In the genomic region with DNA sequence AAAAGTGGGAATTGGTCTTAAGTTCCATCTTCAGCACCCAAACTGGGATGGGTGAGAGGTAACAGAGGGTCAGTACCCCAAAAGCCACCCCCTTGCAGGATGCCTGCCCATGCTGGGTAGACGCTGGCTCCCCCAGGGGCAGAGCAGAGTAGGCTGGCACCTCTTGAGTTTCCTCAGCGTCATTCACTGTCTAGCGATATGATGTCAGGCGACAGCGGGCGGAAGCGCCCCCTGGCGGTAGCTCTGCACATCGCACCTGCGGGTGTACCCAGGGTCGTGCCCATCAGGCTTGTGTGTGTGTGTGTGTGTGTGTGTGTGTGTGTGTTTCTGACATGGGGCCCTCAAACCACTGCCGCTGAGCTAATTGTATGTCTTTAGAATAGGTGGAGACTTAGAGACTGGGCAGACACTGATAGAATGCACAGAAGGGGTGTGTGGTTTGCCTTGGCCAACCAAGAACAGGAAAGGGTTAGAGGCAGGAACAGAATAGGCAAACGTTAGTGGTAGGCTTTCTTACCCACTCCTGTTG, we compare ENCODE assay signal across 9 mouse cellular contexts. TPM values are rescaled to one million over a fixed set of nuclear protein-coding genes. Genes with fewer than 3 reads are reported as not detected.
A peak's percentile ranks its signal among the peaks of the same experiment; 100 is the strongest.
DNase-seq lines count a peak whose midpoint lies in the region; ATAC-seq and TF ChIP-seq lines count a peak whose summit lies in the region.
"Had no signal": no experiment of that assay in that cellular context is flagged by ENCODE, and none has a peak within 500 bp of the region (broad histone marks: within the 10 kb centered on the region; RNA-seq: fewer than 3 reads in every experiment).

No protein-coding gene starts in this region.

- WGBS in kidney, adult 2 months = 2% methylated on average over 13 of the region's 13 CpGs
- WGBS in liver, adult 2 months = under 1% methylated on average over 13 of the region's 13 CpGs
- WGBS in stomach, embryonic 15.5 days = 2% methylated on average over 13 of the region's 13 CpGs

- peak; percentile 83 for ATAC-seq in granulocyte monocyte progenitor cell, adult 5-6 weeks (replicated peaks; ENCODE audit: poor library complexity, severe bottlenecking)
- peak; percentile 72 for ATAC-seq in monocyte, adult 5-6 weeks (replicated peaks; ENCODE audit: insufficient number of reproducible peaks, low FRiP score, low TSS enrichment, poor library complexity, severe bottlenecking)
- ATAC-seq in stomach, embryonic 15.5 days (ENCODE audit: insufficient read depth, low FRiP score, low read depth) = peak; percentile 25; the same call in 1 of the 2 replicates

- no peaks in the 10 kb centered on the region for H3K79me2 ChIP-seq in liver, adult 2 months (ENCODE audit: control insufficient read depth, insufficient read depth, low read length)

- DNase-seq in A20 (ENCODE audit: low read depth, low spot score) = peak; percentile 91
- peak; percentile 84 to 88 for DNase-seq in adrenal gland, adult 18-20 months (ENCODE audit: low spot score in 2 of 2)
- DNase-seq in embryo, embryonic 11.5 days (ENCODE audit: low read depth, low spot score) = peak; percentile 65
- peak; percentile 84 for DNase-seq in kidney, adult 2 months
- no peak for DNase-seq in liver, adult 2 months (ENCODE audit: extremely low read depth, low read depth, low spot score)

- no peak overlapping the region for H3K27ac ChIP-seq in kidney, adult 2 months (ENCODE audit: insufficient read depth, low read depth, low read length)
- no peak overlapping the region for H3K27ac ChIP-seq in liver, adult 2 months (replicated peaks; ENCODE audit: insufficient read depth, low read depth, low read length)
- no peak overlapping the region for H3K27ac ChIP-seq in stomach, embryonic 15.5 days

- no peak overlapping the region for H3K4me2 ChIP-seq in stomach, embryonic 15.5 days

- no peaks in the 10 kb centered on the region for H3K36me3 ChIP-seq in kidney, adult 2 months (ENCODE audit: control insufficient read depth, insufficient read depth, low read length)
- no peaks in the 10 kb centered on the region for H3K36me3 ChIP-seq in liver, adult 2 months (ENCODE audit: control insufficient read depth, insufficient read depth, low read length)
- H3K36me3 ChIP-seq in stomach, embryonic 15.5 days = no peaks in the 10 kb centered on the region

- no peaks in the 10 kb centered on the region for H3K9me3 ChIP-seq in stomach, embryonic 15.5 days

- TF ChIP-seq POLR2A in kidney, adult 2 months (IDR thresholded peaks at IDR 0.05; ENCODE audit: low read depth, low read length) = no peak
- TF ChIP-seq POLR2A in liver, adult 2 months (IDR thresholded peaks at IDR 0.05; ENCODE audit: extremely low read depth, insufficient read depth, low read length) = no peak

- no peaks in the 10 kb centered on the region for H3K27me3 ChIP-seq in kidney, adult 2 months (replicated peaks; ENCODE audit: control insufficient read depth, insufficient read depth, low read length)
- no peaks in the 10 kb centered on the region for H3K27me3 ChIP-seq in liver, adult 2 months (ENCODE audit: control insufficient read depth, insufficient read depth, low read length)
- no peaks in the 10 kb centered on the region for H3K27me3 ChIP-seq in stomach, embryonic 15.5 days (replicated peaks)

- no peaks in the 10 kb centered on the region; the same call in 1 of the 2 replicates for H3K4me1 ChIP-seq in kidney, adult 2 months (ENCODE audit: control insufficient read depth, insufficient read depth, low read length)
- H3K4me1 ChIP-seq in liver, adult 2 months (ENCODE audit: control insufficient read depth, insufficient read depth, low read length) = no peaks in the 10 kb centered on the region
- H3K4me1 ChIP-seq in stomach, embryonic 15.5 days = no peaks in the 10 kb centered on the region

- TF ChIP-seq CTCF in kidney, adult 2 months (conservative IDR thresholded peaks at IDR 0.05; ENCODE audit: insufficient read depth, insufficient read length, low read depth, low read length) = peak; percentile 88
- TF ChIP-seq CTCF in liver, adult 2 months (IDR thresholded peaks at IDR 0.05; ENCODE audit: low read depth, low read length) = peak; percentile 95

- no peak overlapping the region for H3K9ac ChIP-seq in liver, adult 2 months (ENCODE audit: low read depth, low read length)
- no peak overlapping the region for H3K9ac ChIP-seq in stomach, embryonic 15.5 days

- H3K4me3 ChIP-seq in kidney, adult 2 months (ENCODE audit: insufficient read depth, low read depth, low read length) = no peak overlapping the region
- H3K4me3 ChIP-seq in liver, adult 2 months (ENCODE audit: insufficient read depth, low read depth, low read length) = no peak overlapping the region
- H3K4me3 ChIP-seq in stomach, embryonic 15.5 days (replicated peaks) = no peak overlapping the region
- H3K4me3 ChIP-seq: erythroblast, embryonic 14.5 days had no signal

RNA-seq across cellular contexts. Expression of gene Cebpb, which starts 8.7 kb away (rescaled TPM):
- total RNA-seq in adrenal gland, adult 18-20 months (2021) = 100 to 1,000 TPM; 433 to 502 TPM
- 11.8 and 15.7 TPM in 2 replicates for total RNA-seq in granulocyte monocyte progenitor cell, adult 5-6 weeks (2014; fragmentation: Nextera tagmentation)
- 17.8 and 27.5 TPM in 2 replicates for total RNA-seq in granulocyte monocyte progenitor cell, adult 5-6 weeks (2017)
- polyA plus RNA-seq in kidney, adult 2 months (2012; rRNA removed) = 45.3 and 70.3 TPM in 2 replicates
- 125 and 147 TPM in 2 replicates for total RNA-seq in liver, adult 2 months (2014; rRNA removed)
- polyA plus RNA-seq in liver, adult 2 months (2012; rRNA removed) = 200 and 210 TPM in 2 replicates
- total RNA-seq in monocyte, adult 5-6 weeks (2017) = 255 to 567 TPM (median 357 TPM) in 3 replicates
- 18.4 and 25.4 TPM in 2 replicates for polyA plus RNA-seq in stomach, embryonic 15.5 days (2015; fragmentation: Nextera tagmentation; extraction: Ambion mirVana)

RNA-seq across cellular contexts. Expression of gene Tmem189, which starts 9.7 kb away (rescaled TPM):
- 10 to 100 TPM; 21.4 to 26.6 TPM for total RNA-seq in adrenal gland, adult 18-20 months (2021)
- 24.7 and 28.9 TPM in 2 replicates for total RNA-seq in granulocyte monocyte progenitor cell, adult 5-6 weeks (2014; fragmentation: Nextera tagmentation)
- total RNA-seq in granulocyte monocyte progenitor cell, adult 5-6 weeks (2017) = 13.4 and 13.6 TPM in 2 replicates
- polyA plus RNA-seq in kidney, adult 2 months (2012; rRNA removed) = 288 and 414 TPM in 2 replicates
- total RNA-seq in liver, adult 2 months (2014; rRNA removed) = 4.8 and 5.8 TPM in 2 replicates
- 19.6 and 24.8 TPM in 2 replicates for polyA plus RNA-seq in liver, adult 2 months (2012; rRNA removed)
- 55.2 to 64.6 TPM (median 57.9 TPM) in 3 replicates for total RNA-seq in monocyte, adult 5-6 weeks (2017)
- polyA plus RNA-seq in stomach, embryonic 15.5 days (2015; fragmentation: Nextera tagmentation; extraction: Ambion mirVana) = 40.8 and 43.8 TPM in 2 replicates

RNA-seq across cellular contexts. Expression of gene Gm20431, which starts 18.7 kb away (rescaled TPM):
- 10 to 100 TPM; 11.6 to 15.2 TPM for total RNA-seq in adrenal gland, adult 18-20 months (2021)
- 4.6 and 11.6 TPM in 2 replicates for total RNA-seq in granulocyte monocyte progenitor cell, adult 5-6 weeks (2014; fragmentation: Nextera tagmentation)
- not detected in 2 replicates for total RNA-seq in granulocyte monocyte progenitor cell, adult 5-6 weeks (2017)
- 30.7 and 31.8 TPM in 2 replicates for polyA plus RNA-seq in kidney, adult 2 months (2012; rRNA removed)
- total RNA-seq in liver, adult 2 months (2014; rRNA removed) = not detected in 2 replicates
- polyA plus RNA-seq in liver, adult 2 months (2012; rRNA removed) = 10.6 and 10.8 TPM in 2 replicates
- not detected in 3 replicates for total RNA-seq in monocyte, adult 5-6 weeks (2017)
- polyA plus RNA-seq in stomach, embryonic 15.5 days (2015; fragmentation: Nextera tagmentation; extraction: Ambion mirVana) = 3.5 and 9.6 TPM in 2 replicates
- polyA plus RNA-seq: erythroblast, embryonic 14.5 days had no signal

RNA-seq across cellular contexts. Expression of gene Ube2v1, which starts 48.1 kb away (rescaled TPM):
- total RNA-seq in adrenal gland, adult 18-20 months (2021) = 100 to 1,000 TPM; 184 to 195 TPM
- 112 and 155 TPM in 2 replicates for total RNA-seq in granulocyte monocyte progenitor cell, adult 5-6 weeks (2014; fragmentation: Nextera tagmentation)
- total RNA-seq in granulocyte monocyte progenitor cell, adult 5-6 weeks (2017) = 49.7 and 50.5 TPM in 2 replicates
- 108 and 114 TPM in 2 replicates for polyA plus RNA-seq in kidney, adult 2 months (2012; rRNA removed)
- 26.2 and 34.5 TPM in 2 replicates for total RNA-seq in liver, adult 2 months (2014; rRNA removed)
- polyA plus RNA-seq in liver, adult 2 months (2012; rRNA removed) = 69.9 and 75.2 TPM in 2 replicates
- total RNA-seq in monocyte, adult 5-6 weeks (2017) = 43.7 to 97.6 TPM (median 59.7 TPM) in 3 replicates
- 250 and 281 TPM in 2 replicates for polyA plus RNA-seq in stomach, embryonic 15.5 days (2015; fragmentation: Nextera tagmentation; extraction: Ambion mirVana)

Comparison
In these comparisons a context has a peak if more than half of its experiments do, and no peak if none do; other contexts are left out.
1. ATAC-seq: peak in every context shown above with its lines; median percentile 83 in granulocyte monocyte progenitor cell, adult 5-6 weeks; 72 in monocyte, adult 5-6 weeks; 25 in stomach, embryonic 15.5 days.